Mouse (Mus musculus): ENCODE results near the gene Dmbx1.

The Dmbx1 gene

DNA sequence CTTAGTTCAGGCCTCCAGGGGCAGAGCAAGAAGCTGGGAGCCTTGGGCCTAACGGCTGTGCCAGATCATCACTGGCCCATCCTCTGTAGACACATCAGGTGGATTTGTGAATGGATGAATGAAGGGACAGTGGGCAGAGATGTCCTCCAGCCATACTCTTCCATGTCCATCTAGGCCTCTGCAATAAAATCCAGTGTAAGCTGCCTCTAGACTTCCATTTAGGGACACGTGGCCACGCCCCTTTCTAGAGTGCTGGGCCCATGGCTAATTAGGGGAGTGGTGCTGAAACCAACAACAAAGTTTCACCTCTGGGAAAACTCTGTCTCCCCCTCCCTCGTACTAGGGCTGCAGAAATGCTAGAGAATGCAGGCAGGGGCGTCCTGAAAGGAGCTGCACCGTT, 49.7 kb downstream of the Dmbx1 start:
- DNase-seq (ENCODE audit: low spot score) = no peak

DNA sequence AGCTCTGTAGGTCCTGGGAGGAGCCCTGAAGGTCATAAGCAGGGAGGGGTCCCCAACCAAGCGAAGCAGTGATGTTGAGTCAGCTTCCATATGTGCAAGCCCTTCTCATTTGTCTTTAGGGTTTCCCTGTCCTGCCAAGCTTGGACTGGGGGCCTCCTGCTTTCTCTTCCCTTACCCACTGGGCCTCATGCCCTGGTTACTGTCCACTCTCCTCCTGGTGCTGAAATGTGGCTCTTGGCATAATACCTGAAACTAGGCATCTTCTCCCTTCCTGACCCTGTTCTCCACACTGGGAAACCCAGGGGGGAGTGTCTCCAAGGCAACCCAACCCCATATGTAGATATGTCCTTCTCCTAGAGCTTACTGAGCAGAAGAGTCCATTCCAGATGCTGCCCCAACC, 52.9 kb downstream of the Dmbx1 start:
- no peak for DNase-seq (ENCODE audit: low spot score)

DNA sequence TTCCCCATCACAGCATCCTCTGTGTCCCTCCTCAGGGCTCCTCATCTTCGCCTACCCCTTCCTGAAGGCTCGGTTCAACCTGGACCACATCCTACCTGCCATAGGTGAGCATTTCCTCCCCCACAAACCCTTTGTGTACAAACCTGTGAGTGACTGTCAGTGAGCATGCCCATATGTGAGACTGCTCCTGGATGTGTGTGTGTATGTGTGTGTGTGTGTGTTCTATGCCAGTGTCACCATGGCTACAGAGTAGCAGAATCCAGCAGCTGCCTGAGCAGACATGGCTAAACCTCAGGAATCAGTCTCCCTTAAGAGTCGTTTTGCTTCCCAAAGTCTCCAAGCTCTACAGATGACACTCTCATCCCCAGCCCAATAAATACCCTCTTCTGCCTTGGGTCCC, 53.9 kb downstream of the Dmbx1 start:
- DNase-seq (ENCODE audit: low spot score) = no peak

- no peak for DNase-seq (ENCODE audit: low spot score)
Observed at GRCm38 (mm10) chr4:115884022-115884421, 55.7 kb downstream of the Dmbx1 start, which contains the start of gene Kncn. Kncn (plus strand) TSS chr4:115884400.

DNA sequence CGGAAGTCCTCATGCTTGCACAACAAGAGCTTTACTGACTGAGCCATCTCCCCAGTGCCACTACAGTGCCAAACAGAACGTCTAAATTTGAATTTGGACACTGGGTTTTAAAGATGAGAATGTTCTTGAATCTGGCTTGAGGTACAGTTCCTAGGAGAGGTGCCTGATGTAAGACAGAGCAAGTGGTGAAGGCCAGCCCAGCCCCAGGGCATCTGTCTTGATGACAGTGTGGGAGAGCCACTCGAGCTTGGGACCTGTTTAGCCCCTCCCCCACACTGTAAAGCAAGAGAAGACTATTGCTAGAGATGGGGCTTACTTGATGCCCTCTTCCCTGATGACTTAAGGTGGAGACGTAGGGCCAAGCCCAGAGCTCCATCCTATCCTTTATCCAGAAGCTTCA, 57.5 kb downstream of the Dmbx1 start:
- no peak for DNase-seq (ENCODE audit: low spot score)

GRCm38 (mm10) chr4:115881183-115881582, 58.5 kb downstream of the Dmbx1 start:
- no peak for DNase-seq (ENCODE audit: low spot score)

GRCm38 (mm10) chr4:115878828-115879227, 60.9 kb downstream of the Dmbx1 start:
- DNase-seq (ENCODE audit: low spot score) = no peak

GRCm38 (mm10) chr4:115878216-115878678, 61.5 kb downstream of the Dmbx1 start:
- no peak for DNase-seq (ENCODE audit: low spot score)

DNA sequence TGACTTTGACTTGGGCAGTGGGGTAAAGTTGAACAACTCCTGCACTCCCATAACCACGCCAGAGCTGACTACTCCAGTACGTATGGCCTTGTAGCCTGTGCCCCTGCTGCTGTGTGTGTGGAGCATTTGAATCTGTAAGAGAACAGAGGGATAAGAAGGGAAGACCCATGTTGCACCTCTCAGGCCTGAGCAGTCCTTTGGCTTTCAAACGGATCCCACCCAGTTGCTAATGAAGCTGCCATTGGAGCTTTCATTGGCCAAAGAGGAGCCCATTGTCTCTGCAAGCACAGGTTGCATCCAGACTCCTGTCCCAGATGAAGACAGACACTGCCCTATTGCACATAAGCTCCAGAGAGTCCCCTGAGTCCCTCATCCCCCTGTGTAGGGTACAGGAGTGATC, 66.5 kb downstream of the Dmbx1 start:
- DNase-seq (ENCODE audit: low spot score) = no peak

DNA sequence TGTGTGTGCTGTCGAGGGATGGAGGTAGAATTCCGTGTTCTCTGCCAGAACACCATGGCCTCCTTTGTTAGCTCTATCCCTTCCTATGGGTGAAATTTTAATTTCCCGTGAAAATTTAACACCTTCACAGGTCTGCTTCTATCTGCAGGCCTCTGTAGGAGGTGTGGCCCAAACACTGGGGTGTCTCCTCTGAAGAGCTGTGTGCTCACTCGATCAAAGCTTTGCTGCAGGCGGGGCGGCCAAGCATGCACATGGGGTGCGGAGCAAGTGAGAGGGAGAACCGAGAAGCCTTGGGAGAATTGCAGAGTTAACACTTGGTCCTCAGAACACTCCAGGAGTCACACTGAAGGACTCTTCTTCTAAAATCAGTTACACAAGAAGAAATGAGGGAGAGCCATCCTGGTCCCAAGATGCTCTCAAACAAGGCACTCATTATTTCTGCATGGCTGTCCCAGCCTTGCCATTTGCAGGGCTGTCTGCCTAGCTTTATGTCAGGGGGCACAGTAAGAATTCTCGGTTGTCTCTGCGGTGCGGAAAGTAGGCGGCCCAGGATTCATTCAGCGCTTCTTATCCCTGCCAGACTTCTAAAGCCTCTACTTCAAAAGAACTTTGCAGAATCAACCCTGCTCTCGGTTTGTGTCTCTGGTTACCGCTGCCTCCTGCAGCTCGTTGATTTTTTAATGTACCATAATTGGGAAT, 70.1 kb downstream of the Dmbx1 start:
- DNase-seq (ENCODE audit: low spot score) = no peak
